Mouse (Mus musculus) thymus, postnatal 36 days (tissue): Measurements from ENCODE around the gene Eif3j1.
A peak's percentile ranks its signal among the peaks of the same experiment; 100 is the strongest.
"Not testable (repeated sequence)": the region's sequence is repeated elsewhere in the genome, so short reads cannot be mapped to it uniquely, and the experiment has no call there.

ENCODE experiments used
- DNase-seq, 2 experiments: peaks; one replicate each; pipeline ENCODE4 v3.0.0; 2022; ENCODE audit warnings: mixed read lengths in 2 of 2

Eif3j1 gene

GRCm38 (mm10) chr2:122027862-122028755 lies at the start of gene Eif3j1:
TSS of gene Eif3j1 (plus strand) at chr2:122028546.
- DNase-seq = peak; percentile 88 to 93

DNA sequence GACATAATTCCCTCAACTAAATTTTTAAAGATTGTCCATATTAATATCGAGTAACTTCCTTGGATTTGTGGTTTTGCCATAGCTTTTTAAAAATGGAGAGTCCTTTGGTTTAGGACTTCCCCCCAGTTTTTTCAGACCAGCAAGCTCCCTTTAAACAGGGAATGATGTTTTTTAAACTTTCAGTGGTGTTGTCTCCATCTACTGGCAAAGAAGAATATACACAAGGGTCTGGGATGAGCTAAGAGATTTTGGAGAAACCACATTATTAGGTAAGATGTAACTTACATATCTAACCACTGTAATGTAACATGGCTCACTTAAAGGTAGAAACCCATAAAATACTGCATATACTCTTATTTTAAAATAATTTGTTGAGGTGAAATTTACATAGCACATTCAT lies 32.6 kb upstream of the Eif3j1 start:
- DNase-seq = no peak

DNA sequence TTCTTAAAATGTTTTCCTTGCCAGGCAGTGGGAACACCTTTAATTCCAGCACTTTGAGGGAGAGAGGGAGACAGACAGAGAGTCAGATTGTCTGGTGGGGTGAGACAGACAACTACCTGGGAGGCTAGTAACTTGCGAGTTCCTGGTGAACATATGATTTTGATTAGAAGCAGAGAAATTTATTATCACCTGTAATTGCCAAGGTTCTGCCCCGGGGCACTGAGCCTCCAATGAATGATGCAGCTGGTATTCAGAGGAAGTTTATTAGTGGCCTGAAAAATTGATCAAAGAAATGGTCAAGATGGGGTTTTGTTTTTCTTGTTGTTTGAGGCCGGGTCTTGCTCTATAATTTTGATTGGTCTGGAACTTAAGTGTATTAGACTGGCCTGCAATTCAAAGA lies 19.5 kb upstream of the Eif3j1 start:
- no peak for DNase-seq

DNA sequence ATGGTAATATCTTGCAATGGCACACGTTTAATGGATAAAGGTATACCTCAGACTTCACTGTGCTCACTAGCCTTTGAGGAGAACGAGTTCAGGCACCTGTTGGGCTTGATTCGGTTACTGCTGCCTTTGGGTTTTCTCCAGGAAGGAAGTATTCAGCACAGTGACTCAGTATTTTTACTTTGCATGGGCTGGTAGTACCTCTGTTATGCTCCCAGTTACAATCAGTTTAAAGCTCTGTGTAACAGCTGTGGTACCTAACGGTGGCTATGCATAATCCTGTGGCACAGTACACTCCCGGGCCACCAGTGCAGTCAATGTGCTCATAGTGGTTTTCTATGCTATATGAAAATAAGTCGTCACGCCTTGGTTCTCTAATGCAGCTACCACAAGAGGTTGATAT lies 16.9 kb upstream of the Eif3j1 start:
- no peak for DNase-seq

DNA sequence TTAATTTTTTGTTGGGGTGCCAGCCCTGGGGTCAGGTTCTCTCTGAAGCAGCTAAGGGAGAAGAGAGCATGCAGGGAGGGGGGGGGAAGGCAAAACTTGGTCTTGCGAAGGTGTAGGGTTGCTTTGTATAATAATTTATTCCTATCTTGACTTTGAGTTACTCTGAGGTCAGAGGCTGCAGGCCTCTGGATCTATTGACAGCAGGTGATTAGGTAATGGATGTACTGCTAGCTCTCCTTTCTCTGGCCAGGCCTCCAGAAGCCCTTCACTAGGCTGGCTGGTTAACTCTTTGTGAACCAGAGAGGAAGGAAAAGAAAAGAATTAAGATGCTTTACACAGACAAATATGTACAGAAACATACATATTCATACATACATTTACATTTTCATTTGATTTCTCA lies 9.6 kb upstream of the Eif3j1 start:
- no peak for DNase-seq

DNA sequence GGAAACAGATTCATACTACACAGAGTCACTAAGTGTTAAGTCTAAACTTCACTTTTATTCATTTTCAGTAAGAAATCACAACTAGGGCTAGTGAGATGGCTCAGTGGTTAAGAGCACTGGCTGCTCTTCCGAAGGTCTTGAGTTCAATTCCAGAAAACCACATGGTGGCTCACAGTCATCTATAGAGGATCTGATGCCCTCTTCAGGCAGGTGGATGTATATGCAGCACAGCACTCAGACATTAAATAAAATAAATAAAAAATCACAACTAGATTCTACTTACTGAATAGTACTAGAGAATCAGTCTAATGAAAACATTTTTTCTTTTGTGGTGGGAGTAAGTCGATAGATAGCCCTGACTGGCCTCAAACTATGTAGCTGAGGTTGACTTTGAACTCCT lies 6.1 kb upstream of the Eif3j1 start:
- no peak for DNase-seq

DNA sequence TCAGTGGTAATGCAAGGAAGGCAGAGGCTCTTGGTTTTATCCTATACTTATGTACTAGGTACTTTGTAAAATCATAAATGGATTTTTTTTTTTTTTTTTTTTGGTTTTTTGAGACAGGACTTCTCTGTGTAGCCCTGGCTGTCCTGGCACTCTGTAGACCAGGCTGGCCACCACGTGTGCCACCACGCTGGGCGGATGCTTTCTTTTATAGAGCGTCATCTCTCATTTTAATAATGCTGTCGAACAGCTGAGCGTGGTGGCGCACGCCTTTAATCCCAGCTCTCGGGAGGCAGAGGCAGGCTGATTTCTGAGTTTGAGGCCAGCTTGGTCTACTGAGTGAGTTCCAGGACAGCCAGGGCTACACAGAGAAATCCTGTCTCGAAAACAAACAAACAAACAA lies 1.3 kb upstream of the Eif3j1 start:
- peak in 1 of 2 experiments; percentile 14 for DNase-seq

DNA sequence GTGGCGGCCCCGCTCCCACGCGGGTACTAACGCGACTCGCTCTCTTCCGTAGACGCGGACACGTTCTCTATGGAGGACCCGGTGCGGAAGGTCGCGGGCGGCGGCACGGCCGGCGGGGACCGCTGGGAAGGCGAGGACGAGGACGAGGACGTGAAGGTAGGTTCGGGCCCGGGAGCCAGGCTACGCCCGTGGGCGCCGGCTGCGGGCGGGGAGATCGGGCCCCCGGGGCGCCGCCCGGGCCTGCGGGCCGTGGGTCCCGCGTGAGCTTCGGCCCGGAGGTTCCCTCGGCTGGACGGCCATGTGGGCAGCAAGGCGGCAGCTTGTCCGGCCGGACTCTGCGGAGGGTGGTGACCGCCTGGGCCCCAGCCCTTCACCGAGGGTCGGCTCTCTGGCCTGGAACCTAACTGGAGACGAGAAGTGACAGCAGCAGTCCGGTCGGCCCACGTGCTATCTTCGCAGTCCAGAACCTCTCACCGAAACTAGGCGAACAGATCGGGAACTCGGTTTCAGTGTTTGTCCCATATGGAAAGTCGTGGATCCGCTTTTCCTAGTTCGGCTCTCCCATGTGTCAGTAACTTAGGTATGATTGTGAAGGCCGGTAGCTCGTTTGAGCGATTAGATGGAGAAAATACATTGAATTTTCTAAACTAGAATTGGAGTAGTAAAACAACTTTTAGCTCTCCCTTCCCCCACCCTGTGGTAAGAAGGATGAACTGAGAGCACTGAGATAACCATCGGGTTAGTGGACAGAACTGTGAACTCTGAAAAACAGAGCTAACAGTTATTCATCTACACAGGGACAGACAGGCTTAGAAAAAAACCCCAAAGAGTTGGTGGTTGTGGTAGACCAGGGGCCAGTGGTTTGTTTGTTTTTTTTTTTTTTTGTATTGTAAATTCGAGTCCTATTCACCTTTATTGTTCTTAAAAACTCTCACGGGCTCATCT lies 682 bp downstream of the Eif3j1 start:
- DNase-seq = no peak

GRCm38 (mm10) chr2:122031970-122032369 lies 3.6 kb downstream of the Eif3j1 start:
- DNase-seq = no peak

DNA sequence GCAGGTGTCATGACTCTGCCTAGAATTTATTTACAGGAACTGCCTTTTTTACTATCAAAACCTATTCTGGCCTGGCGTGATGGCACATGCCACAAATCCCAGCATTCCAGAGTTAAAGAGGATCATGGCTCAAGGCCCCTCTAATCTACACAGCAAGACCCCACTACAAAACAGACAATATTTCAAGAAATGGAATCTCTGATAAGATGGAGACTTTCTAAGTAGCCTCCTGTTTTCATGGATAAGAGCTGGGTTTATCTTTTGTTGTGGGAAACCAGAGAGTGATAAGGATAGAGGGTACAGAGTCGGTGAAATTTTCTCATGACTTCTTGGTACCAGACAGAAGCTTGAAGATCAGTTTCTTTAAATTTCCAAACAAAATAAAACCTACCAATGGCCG lies 7.7 kb downstream of the Eif3j1 start:
- no peak for DNase-seq

- DNase-seq = no peak
Observed at GRCm38 (mm10) chr2:122043926-122044325, 15.6 kb downstream of the Eif3j1 start.

GRCm38 (mm10) chr2:122059365-122060115 lies 31.2 kb downstream of the Eif3j1 start:
- DNase-seq = no peak

GRCm38 (mm10) chr2:122065200-122065969 lies 37.0 kb downstream of the Eif3j1 start:
- DNase-seq = peak in 1 of 2 experiments; percentile 14

GRCm38 (mm10) chr2:122066241-122066640 lies 37.9 kb downstream of the Eif3j1 start:
- DNase-seq = no peak

DNA sequence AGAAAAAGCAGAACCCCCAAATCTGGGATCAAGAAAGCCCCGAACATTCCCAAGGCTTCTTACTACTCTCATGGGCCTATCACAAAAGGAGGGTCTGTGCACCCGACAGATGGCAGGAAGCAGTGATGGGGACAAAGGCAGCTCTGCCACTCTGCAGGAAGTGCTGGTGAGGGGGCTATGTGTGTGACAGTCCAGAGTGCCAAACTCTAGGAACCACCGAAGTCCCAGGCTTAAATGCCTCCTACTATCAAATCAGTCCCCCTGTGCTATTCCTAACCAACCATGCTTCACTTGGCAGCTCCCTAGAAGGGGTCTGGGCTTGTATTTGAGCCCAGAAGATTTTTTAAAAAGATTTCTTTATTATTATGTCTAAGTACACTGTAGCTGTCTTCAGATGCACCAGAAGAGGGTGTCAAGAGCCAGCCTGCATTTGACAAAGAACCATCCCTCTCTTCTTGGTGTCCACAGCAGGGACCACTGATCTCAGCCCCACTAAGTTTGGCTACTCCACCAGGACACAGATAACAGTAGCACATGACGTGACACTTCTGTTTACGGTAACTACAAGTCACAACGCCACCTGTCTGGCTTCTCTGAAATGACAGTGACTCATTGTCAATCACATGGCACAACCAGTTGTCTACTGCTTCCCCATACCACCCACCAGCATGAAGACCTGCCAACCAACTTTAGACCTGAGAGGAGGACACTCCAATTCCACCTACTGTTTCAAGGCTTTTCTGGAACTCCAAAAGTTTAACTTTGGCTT lies 41.0 kb downstream of the Eif3j1 start:
- no peak for DNase-seq

- DNase-seq = peak; percentile 37 to 55
Observed at GRCm38 (mm10) chr2:122069922-122070321, 41.6 kb downstream of the Eif3j1 start.

- no peak for DNase-seq
Observed at GRCm38 (mm10) chr2:122081728-122082456, 53.5 kb downstream of the Eif3j1 start.

- no peak for DNase-seq
Observed at GRCm38 (mm10) chr2:122086446-122086845, 58.1 kb downstream of the Eif3j1 start.

GRCm38 (mm10) chr2:122093844-122094243 lies 65.5 kb downstream of the Eif3j1 start:
- DNase-seq = no peak

DNA sequence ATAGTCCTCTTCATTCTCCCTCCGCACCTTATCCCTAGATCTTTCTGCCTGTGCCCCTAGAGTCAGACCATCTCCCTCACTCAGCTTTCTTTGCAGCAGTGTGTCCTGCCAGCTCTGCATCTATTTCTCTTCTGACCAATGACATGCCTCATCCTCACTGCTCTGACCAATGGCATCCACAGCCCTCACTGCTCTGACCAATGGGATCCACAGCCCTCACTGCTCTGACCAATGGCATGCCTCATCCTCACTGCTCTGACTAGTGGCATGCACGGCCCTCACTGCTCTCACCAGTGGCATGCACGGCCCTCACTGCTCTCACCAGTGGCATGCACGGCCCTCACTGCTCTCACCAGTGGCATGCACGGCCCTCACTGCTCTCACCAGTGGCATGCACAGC lies 69.3 kb downstream of the Eif3j1 start:
- not testable (repeated sequence) for DNase-seq
